Mouse (Mus musculus): Measurements from ENCODE around the gene Gm20772.
"Not testable (repeated sequence)": the region's sequence is repeated elsewhere in the genome, so short reads cannot be mapped to it uniquely, and the experiment has no call there.

Gm20772 gene

GRCm38 (mm10) chrY:17874441-17874840 is at the start of gene Gm20772, which contains the start of gene Gm20831:
Gene Gm20772, plus strand, starts transcription at chrY:17874741.
Gene Gm20831, plus strand, starts transcription at chrY:17874741.
- not testable (repeated sequence) for DNase-seq (ENCODE audit: low spot score in 2 of 2)

DNA sequence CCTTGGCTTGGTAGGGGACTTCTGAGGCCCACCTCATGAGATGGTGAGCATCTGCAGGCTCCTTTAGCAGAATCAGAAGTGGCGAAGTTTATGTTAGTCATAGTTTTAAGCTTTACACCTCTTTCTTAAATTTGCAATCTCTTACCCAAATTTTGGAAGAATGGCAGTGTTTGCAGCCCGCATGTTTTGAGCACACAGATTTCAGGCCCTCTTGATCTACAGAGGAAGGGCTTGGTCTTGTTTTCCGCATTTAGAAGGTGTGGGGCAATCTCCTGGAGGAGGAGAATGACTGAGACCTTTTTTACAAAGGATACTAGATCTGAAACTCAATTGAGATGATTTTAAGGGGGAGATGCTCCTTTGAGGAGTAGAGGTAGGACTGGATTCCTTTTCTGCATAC is 28.4 kb upstream of the Gm20772 start, which contains the start of gene Gm21904:
Gene Gm21904 (minus strand): TSS at position 101 of the 400 bp plus-strand sequence.
- DNase-seq (ENCODE audit: low spot score in 2 of 2) = not testable (repeated sequence)

Data from urinary bladder, adult 18-20 months (tissue).